Mouse (Mus musculus): Measurements from ENCODE around the gene Lonp2. TPM values are rescaled to one million over a fixed set of nuclear protein-coding genes. Genes with fewer than 3 reads are reported as not detected.

The Lonp2 gene
- polyA plus RNA-seq, 1 experiment from 2014 or later: 106 TPM

- ChIA-PET POLR2A (interaction anchor here (1.4 to 1.7 kb wide), 4 partner anchors 9 to 144 kb away, joined by 4 to 6 read pairs (median 5); no protein-coding TSS in a partner anchor), CTCF (interaction anchor here (0.8 to 1.0 kb wide), 2 partner anchors 131 to 159 kb away, joined by 3 read pairs; no protein-coding TSS in a partner anchor)
- H3K27me3 ChIP-seq: no peaks in the 10 kb centered on the region
- DNase-seq (ENCODE audit: low read depth, low spot score) (no peak), ATAC-seq (peak; percentile 10)
- no peak for TF ChIP-seq CTCF (IDR thresholded peaks at IDR 0.05)
- in situ Hi-C loops (cut with MboI; ENCODE audit: low pct_unique_long_range_greater_than_20kb): no loop called here
Measured at GRCm38 (mm10) chr8:86744313-86745220, 120.7 kb downstream of the Lonp2 start.

- in situ Hi-C loops (cut with MboI; ENCODE audit: low pct_unique_long_range_greater_than_20kb): no loop called here
- no peak for TF ChIP-seq CTCF (IDR thresholded peaks at IDR 0.05)
- CTCF ChIA-PET: interaction anchor here (0.8 to 1.0 kb wide), 2 partner anchors 130 to 158 kb away, joined by 3 read pairs; no protein-coding TSS in a partner anchor
- POLR2A ChIA-PET: interaction anchor here (1.1 to 2.0 kb wide), 7 partner anchors 10 to 143 kb away, joined by 3 to 7 read pairs (median 5); no protein-coding TSS in a partner anchor
- H3K27me3 ChIP-seq: no peaks in the 10 kb centered on the region
- ATAC-seq (peak; percentile 52), DNase-seq (ENCODE audit: low read depth, low spot score) (no peak)
Measured at GRCm38 (mm10) chr8:86745221-86745934, 121.5 kb downstream of the Lonp2 start, which contains the start of the genes Gm10638 and Siah1a. TSS of gene Gm10638 (plus strand) at chr8:86745699. TSS of gene Siah1a (minus strand) at chr8:86745934.

- TF ChIP-seq CTCF (IDR thresholded peaks at IDR 0.05): no peak
- no peaks in the 10 kb centered on the region for H3K27me3 ChIP-seq
- DNase-seq (ENCODE audit: low read depth, low spot score): no peak
- peak; percentile 65 for ATAC-seq
- in situ Hi-C loops (cut with MboI; ENCODE audit: low pct_unique_long_range_greater_than_20kb): no loop called here
- ChIA-PET POLR2A (interaction anchor here (1.1 to 2.0 kb wide), 6 partner anchors 10 to 143 kb away, joined by 3 to 7 read pairs (median 4); no protein-coding TSS in a partner anchor), CTCF (no interaction called here)
Measured at GRCm38 (mm10) chr8:86745935-86746441, 122.1 kb downstream of the Lonp2 start.

GRCm38 (mm10) chr8:86746511-86746910 is 122.7 kb downstream of the Lonp2 start:
- no peak for TF ChIP-seq CTCF (IDR thresholded peaks at IDR 0.05)
- in situ Hi-C loops (cut with MboI; ENCODE audit: low pct_unique_long_range_greater_than_20kb): no loop called here
- CTCF ChIA-PET: interaction anchor here (1.5 kb wide), 1 partner anchor 132 kb away, joined by 3 read pairs; no protein-coding TSS in a partner anchor
- H3K27me3 ChIP-seq: no peaks in the 10 kb centered on the region
- DNase-seq (ENCODE audit: low read depth, low spot score) (no peak), ATAC-seq (peak; percentile 0)
- POLR2A ChIA-PET: interaction anchor here (1.5 to 2.0 kb wide), 2 partner anchors 58 to 137 kb away, joined by 3 to 7 read pairs; no protein-coding TSS in a partner anchor

GRCm38 (mm10) chr8:86749842-86750241 is 126.0 kb downstream of the Lonp2 start:
- no peaks in the 10 kb centered on the region for H3K27me3 ChIP-seq
- ATAC-seq (no peak), DNase-seq (ENCODE audit: low read depth, low spot score) (no peak)
- in situ Hi-C loops (cut with MboI; ENCODE audit: low pct_unique_long_range_greater_than_20kb): no loop called here
- POLR2A ChIA-PET: no interaction called here
- CTCF ChIA-PET: no interaction called here
- TF ChIP-seq CTCF (IDR thresholded peaks at IDR 0.05): no peak

- H3K27me3 ChIP-seq: no peaks in the 10 kb centered on the region
- ChIA-PET POLR2A (no interaction called here), CTCF (no interaction called here)
- ATAC-seq: no peak
- no peak for DNase-seq (ENCODE audit: low read depth, low spot score)
- TF ChIP-seq CTCF (IDR thresholded peaks at IDR 0.05): no peak
- in situ Hi-C loops (cut with MboI; ENCODE audit: low pct_unique_long_range_greater_than_20kb): no loop called here
Measured at GRCm38 (mm10) chr8:86756948-86757733, 133.3 kb downstream of the Lonp2 start.

GRCm38 (mm10) chr8:86758651-86759050 is 134.8 kb downstream of the Lonp2 start:
- TF ChIP-seq CTCF (IDR thresholded peaks at IDR 0.05): no peak
- POLR2A ChIA-PET: no interaction called here
- DNase-seq (ENCODE audit: low read depth, low spot score) (no peak), ATAC-seq (no peak)
- in situ Hi-C loops (cut with MboI; ENCODE audit: low pct_unique_long_range_greater_than_20kb): no loop called here
- CTCF ChIA-PET: interaction anchor here (1.0 to 1.2 kb wide), 2 partner anchors 10 to 29 kb away, joined by 3 read pairs; no protein-coding TSS in a partner anchor
- no peaks in the 10 kb centered on the region for H3K27me3 ChIP-seq

GRCm38 (mm10) chr8:86759090-86759491 is 135.2 kb downstream of the Lonp2 start:
- DNase-seq (ENCODE audit: low read depth, low spot score) (no peak), ATAC-seq (no peak)
- POLR2A ChIA-PET: no interaction called here
- in situ Hi-C loops (cut with MboI; ENCODE audit: low pct_unique_long_range_greater_than_20kb): no loop called here
- no peak for TF ChIP-seq CTCF (IDR thresholded peaks at IDR 0.05)
- CTCF ChIA-PET: interaction anchor here (1.0 to 1.2 kb wide), 2 partner anchors 9 to 28 kb away, joined by 3 read pairs; no protein-coding TSS in a partner anchor
- no peaks in the 10 kb centered on the region for H3K27me3 ChIP-seq

- H3K27me3 ChIP-seq: no peaks in the 10 kb centered on the region
- ATAC-seq: no peak
- no peak for TF ChIP-seq CTCF (IDR thresholded peaks at IDR 0.05)
- DNase-seq (ENCODE audit: low read depth, low spot score): no peak
- POLR2A ChIA-PET: no interaction called here
- in situ Hi-C loops (cut with MboI; ENCODE audit: low pct_unique_long_range_greater_than_20kb): no loop called here
- CTCF ChIA-PET: no interaction called here
Measured at GRCm38 (mm10) chr8:86760746-86761145, 136.9 kb downstream of the Lonp2 start.

- DNase-seq (ENCODE audit: low read depth, low spot score) (no peak), ATAC-seq (no peak)
- CTCF ChIA-PET: no interaction called here
- no peak for TF ChIP-seq CTCF (IDR thresholded peaks at IDR 0.05)
- POLR2A ChIA-PET: no interaction called here
- no peaks in the 10 kb centered on the region for H3K27me3 ChIP-seq
- in situ Hi-C loops (cut with MboI; ENCODE audit: low pct_unique_long_range_greater_than_20kb): no loop called here
Measured at GRCm38 (mm10) chr8:86762806-86763205, 139.0 kb downstream of the Lonp2 start.
